Mouse (Mus musculus) adrenal gland, postnatal 36 days (tissue): Measurements from ENCODE around the gene Areg. TPM values are rescaled to one million over a fixed set of nuclear protein-coding genes. Genes with fewer than 3 reads are reported as not detected.

ENCODE experiments used
- DNase-seq, 2 experiments: peaks; one replicate each; pipeline ENCODE4 v3.0.0; 2021; ENCODE audit warnings: mixed read lengths in 1 of 2
- long read RNA-seq, 2 experiments: library from polyadenylated mRNA; stranded (forward); transcript quantifications; one replicate each; pipeline ENCODE4 v2.0.0; 2021; ENCODE audit warnings: borderline sequencing depth in 2 of 2
- total RNA-seq, 2 experiments: library from RNA; stranded (reverse); gene quantifications; 2 replicates each; pipeline ENCODE4 v1.2.3; 2021

Gene Areg
- total RNA-seq: under 1 TPM in 1 of 2 experiments, not detected in 1; 0.76 TPM
- long read RNA-seq, experiment 1: 0 reads
- long read RNA-seq, experiment 2: 0 reads

DNA sequence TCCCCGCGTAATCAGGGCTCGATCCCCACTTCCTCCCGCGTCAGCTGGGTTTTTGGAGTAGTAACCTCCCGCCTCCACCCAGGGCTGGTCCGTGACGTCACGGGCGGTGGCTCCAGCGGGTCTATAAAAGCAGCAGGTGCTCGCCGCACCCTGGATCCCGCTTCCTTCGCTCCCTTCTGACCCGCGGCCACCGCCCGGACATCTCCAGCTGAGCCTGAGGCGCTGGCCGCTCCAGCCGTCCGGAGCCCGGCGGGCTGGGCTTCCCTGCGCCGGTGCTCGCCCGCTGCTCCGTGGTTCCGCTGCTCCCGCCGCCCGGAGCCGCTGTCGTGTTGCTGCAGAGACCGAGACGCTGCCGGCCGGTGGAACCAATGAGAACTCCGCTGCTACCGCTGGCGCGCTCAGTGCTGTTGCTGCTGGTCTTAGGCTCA is at the start of gene Areg:
Areg (plus strand) TSS at position 154 of the 428 bp plus-strand sequence.
- peak; percentile 45 to 48 for DNase-seq

DNA sequence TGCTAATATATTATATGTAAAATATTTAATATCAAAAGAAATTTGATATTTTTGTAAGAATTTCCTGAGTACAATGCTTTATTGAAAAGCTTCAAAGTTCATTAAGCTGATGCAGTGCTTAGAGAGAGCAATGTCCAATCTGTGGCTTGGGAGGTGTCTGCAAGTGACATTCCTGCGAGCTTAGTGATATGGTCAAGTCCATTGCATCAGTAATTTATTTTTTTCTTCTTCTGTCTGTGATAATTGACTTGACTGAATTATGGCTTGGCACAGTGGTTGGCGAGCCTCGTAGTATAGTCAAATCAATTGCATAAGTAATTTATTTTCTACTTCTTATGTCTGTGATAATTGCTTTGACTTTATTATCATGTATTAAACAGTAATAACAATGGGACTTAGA is 49.1 kb upstream of the Areg start:
- no peak for DNase-seq

DNA sequence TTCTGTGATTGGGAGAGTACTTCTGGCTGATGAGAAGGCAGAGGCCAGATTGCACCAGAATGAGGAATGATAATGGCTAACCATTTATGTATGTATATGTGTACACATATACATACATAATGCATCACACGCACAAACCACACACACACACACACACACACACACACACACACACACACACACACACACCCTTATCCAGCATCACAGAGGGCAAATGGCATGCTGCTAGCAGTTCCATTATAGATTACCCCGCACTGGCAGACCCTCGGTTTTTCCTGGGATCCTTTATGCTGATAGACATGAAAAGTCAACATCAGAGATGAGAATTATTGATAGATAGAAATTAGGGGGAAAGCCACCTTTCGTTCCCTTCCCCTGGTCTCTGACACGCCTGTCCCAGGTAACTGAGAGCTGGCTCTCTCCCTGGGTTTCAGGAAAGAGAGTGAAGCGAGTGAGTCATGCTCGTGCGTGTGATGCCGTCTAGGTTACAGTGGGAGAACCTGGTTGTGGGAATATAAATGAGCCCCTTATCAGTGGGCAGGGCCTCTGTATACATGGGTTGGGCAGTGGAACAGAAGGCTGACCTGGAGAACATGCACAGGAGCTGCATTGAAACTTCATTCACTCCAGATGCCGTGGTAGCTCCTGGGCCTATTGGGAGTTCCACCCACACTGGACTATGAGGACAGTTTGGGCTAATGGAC is 41.3 kb upstream of the Areg start:
- DNase-seq: no peak

- DNase-seq: no peak
Measured at GRCm38 (mm10) chr5:91101742-91102141, 37.7 kb upstream of the Areg start.

DNA sequence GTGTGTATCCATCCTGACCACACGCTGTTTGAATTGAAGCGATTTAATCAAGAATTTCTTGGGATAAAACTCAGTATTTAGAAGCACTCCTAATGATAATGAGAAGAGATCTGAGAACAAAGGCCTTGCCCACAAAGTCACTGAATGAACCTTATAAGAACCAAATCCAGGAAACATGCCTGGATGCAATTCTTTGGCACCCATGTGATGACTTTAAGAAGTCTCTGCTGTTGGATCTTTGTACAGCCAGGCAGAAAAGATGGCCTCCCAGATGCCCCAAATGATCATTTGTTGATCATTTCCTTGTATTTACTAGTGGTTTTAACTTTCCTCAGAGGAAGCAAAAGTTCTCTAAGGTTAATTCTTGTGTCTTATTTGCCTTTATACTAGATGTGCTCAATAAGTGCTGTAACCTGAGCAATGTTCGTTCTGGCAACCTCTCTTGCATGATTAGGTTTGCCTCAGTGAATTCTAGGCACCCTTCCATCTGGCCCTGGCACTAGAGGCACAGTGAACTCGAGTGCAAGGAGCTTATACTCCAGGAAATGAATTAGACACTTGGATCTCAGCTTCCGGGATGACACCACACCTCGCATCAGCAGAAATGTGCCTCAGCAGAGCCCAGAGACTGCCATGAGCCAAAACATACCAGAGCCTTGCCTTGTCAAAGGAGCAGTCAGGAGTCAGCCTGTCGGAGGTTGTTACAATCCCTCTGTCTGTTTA is 35.3 kb upstream of the Areg start:
- no peak for DNase-seq

DNA sequence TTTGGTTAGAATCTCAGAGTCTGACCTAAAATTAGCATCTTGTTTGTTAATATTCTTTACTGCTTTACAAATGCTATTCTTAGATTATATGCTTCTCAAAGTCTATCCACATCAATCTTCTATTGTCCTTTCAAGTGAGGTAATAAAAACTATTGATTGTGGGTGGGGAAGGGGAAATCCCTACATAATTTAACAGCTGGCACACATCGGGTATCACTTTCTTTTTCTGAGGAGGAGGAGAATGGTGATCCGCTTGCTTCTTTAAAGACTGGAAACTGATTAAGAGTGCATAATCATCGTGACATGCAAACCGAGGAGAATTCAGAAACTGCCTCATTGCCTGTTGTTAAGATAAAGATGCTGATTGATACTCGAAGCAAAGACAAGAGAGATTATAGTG is 33.2 kb upstream of the Areg start:
- no peak for DNase-seq

DNA sequence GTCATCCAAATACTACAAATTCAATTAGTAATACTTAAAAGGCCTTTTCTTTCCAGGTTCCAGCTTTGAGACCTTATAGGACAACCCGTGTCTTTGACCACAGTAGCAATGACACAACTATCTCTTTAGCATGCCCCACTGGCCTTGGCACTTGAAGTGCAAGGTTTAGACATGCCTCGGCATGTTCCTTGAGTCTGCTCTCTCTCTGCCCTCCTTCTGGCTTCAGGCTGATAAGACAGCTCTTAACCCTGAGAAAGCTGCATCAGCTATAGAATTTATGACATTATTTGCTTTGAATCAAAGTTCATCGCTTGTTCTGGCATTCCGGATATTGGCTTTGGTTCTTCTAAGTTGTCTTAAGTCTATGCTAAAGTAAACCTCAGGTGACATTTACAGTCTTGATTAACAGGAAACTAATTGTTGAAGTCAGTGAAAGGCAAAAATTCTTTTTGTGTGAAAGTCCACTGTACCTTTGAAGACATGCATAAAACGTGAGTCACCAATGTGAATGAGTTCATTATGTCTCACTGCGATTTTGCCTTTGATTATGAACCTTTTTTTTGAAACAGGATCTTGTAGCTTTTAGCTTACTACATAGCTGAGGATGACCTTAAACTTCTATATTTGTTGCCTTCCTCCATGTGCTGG is 29.3 kb upstream of the Areg start:
- DNase-seq: no peak

GRCm38 (mm10) chr5:91111019-91111418 is 28.4 kb upstream of the Areg start:
- DNase-seq: no peak

- no peak for DNase-seq
Measured at GRCm38 (mm10) chr5:91113967-91114366, 25.4 kb upstream of the Areg start.

DNA sequence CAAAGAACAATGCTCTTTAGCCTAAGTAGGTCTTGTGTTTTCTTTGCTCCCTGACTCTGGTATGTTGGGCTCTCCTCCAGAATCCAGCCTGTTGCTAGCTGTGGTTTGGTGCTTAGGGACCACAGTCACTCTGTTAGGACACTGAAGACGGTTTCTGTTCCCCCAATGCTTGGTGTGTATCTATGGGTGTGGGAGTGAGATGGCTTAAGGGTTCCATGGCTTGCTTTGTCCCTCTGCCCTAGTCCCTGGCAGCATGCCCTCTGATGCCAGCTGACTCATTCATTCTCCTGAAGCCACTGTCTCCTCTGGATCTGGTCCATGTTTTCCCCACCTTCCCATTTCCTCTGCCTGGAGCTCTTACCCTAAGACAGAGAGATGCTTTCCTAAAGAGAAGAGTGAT is 24.8 kb upstream of the Areg start:
- no peak for DNase-seq

- DNase-seq: no peak
Measured at GRCm38 (mm10) chr5:91118618-91119017, 20.8 kb upstream of the Areg start.

- DNase-seq: no peak
Measured at GRCm38 (mm10) chr5:91123404-91123803, 16.0 kb upstream of the Areg start.

DNA sequence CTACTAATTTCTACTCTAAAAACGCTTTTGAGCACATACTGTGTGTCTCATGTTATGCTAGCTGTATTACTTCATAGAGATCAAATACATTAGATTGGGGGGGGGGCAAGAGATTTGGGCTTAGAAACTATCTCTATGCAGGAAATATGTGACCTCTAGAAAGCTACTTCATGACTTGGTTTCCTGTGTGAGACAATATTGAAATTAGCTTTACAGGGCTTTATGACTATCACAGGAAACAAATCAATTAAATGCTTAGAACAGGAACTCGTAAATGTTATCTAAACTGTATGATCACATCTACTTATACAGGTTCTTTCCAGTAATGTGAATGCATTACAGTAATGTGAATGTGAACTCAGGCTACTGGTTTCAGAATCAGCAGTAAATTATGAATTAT is 15.3 kb upstream of the Areg start:
- no peak for DNase-seq

DNA sequence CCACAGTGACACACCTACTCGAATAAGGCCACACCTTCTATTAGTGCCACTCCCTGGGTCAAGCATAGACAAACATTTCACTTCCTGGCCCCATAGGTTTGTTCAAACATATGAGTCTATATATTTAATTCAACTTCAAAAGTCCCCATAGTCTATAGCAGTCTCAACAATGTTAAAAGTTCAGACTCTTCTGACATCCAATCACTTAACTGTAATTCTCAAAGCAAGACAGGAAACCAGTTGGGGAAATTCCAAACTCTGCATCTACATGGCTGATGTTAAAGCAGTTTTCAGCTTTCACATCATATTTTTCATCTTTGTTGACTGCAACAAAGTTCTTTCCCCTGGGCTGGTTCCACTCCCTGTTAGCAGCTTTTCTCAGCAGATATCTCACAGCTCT is 12.8 kb upstream of the Areg start:
- no peak for DNase-seq

DNA sequence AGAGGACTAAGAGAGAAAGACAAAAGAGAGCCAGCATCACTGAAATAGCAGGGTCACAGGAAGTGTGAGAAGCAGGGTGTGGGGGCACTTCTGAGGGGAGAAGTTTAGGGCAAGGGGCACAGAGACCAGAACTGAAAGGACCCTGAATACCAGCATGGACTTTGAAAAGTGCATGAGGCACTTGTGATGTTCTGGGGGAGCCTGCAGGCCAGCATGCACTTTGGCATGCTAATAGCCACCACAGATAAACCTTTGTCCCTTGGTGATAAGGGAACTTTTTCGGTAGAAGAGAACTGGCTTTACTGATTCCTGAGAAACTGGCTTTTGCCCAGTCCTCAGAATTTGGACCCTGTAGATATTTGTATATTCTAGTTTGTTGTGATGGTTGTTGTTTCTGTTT is 4.4 kb upstream of the Areg start:
- DNase-seq: no peak

DNA sequence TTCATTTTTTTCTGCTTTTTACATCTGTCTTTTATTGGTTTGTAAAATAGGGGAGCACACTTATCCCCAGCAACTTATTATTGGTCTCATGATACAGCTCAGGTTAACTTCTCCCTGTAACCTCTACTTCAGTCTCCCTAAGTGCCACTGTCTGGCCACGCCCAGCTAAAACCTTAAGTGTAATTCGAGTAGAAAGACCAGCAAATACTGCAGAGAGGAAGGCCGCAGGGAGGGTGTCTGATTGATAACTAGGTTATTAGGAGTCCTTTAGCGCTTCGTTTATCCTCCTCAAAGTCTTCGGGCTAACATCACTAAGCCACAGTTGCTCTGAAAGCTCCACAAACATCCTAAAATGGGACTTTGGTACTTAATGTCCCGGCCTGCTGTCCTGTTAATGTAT is 429 bp upstream of the Areg start:
- DNase-seq: no peak

DNA sequence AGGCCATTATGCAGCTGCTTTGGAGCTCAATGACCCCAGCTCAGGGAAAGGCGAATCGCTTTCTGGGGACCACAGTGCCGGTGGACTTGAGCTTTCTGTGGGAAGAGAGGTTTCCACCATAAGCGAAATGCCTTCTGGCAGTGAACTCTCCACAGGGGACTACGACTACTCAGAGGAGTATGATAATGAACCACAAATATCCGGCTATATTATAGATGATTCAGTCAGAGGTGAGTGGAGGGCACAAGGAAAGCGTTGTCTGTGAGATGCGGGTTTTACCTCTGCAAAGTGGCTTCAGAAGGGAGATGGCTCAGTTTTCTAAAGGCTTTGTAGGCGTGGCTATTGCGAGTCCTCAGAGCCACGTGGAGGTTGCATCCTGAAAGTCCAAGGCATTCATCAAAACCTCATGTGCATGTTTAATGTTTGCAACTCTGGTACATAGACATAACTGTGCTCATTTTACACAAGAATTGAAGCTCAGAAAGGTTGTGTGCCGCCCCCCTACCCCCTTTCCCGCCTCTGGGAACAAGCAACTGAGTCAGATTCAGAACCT is 1.6 kb downstream of the Areg start:
- no peak for DNase-seq

- no peak for DNase-seq
Measured at GRCm38 (mm10) chr5:91144971-91145370, 5.6 kb downstream of the Areg start.

- no peak for DNase-seq
Measured at GRCm38 (mm10) chr5:91147001-91147400, 7.6 kb downstream of the Areg start.

DNA sequence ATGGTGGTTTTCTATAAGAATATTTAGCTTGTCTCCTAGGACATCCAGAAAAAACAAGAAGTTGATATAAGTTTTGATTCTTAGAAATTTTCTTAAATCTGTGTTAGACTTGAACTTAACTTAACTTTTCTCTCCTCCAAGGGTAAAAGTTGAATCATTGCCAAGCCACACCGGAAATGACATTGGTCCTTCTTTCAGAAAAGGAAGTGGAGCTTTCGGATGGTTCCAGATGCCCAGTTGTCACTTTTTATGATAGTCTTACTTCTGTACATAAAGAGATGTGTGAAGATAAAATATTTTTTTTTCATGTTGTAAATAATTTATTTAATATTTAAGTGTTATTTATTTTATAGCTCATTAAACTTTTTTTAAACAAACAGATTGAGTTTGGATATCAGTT is 8.7 kb downstream of the Areg start:
- no peak for DNase-seq

- DNase-seq: peak; percentile 4 to 6
Measured at GRCm38 (mm10) chr5:91156677-91157076, 17.3 kb downstream of the Areg start.

DNA sequence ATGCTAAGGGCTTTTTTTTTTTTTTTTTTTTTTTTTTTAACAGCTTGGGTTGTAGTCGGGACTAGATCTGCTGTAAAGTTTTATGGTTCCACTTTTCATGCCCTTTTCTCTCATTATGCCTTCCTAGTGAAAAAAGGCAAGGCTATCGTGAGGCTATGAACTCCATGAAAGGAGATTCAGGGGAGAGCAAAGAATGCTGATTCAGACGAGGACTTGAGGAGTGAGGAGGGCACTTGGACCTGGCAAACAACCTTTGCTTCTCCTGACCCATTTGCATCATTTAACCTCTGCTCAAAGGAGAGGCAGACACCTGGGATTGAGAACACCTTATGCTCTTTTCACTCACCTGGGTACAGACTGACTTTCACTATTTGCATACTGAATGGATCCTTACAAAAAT is 17.8 kb downstream of the Areg start:
- no peak for DNase-seq

DNA sequence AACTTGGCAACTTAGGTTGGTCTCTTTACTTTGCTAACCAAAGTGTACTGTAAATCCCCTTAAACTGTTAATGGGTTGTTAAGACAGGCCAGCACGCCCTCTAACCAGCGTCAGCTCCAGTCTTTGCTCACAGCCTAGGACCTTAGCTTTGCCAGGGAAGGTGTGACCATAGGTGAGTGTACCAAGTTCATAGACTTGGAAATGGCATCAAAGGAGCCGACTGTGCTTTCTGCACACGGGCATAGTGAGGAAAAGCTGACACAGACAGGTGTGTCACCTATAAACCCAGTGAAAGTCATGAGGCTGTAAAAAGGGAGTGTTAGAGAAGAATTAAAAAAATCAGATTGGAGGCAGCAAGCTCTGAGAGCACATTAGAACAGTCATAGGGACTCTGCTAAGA is 23.4 kb downstream of the Areg start:
- no peak for DNase-seq
